In genomic region chr17:4640555-4640954, GRCm38 (mm10) we compare ENCODE assay signal across 10 mouse cellular contexts.
DNase-seq lines count a peak whose midpoint lies in the region; ATAC-seq lines count a peak whose summit lies in the region.
"Had no signal": no experiment of that assay in that cellular context is flagged by ENCODE, and none has a peak within 500 bp of the region (broad histone marks: within the 10 kb centered on the region; RNA-seq: fewer than 3 reads in every experiment).

No protein-coding gene starts in this region.

- no peak overlapping the region for H3K27ac ChIP-seq in lung, embryonic 16.5 days (ENCODE audit: low read length)
- no peak overlapping the region for H3K27ac ChIP-seq in hindbrain, embryonic 11.5 days (ENCODE audit: low read depth, low read length)

- peak; percentile 56 for DNase-seq in adrenal gland, adult 2 months
- DNase-seq in adrenal gland, postnatal 4 days (ENCODE audit: low spot score in 2 of 2): no peak
- DNase-seq in MN1 (ENCODE audit: low spot score): peak; percentile 27
- peak; percentile 68 for DNase-seq in gastrocnemius, postnatal 14 days
- no peak for DNase-seq in layer of hippocampus, postnatal 25 days (ENCODE audit: extremely low spot score in 1 of 2, low spot score in 1 of 2)
- no peak for DNase-seq in testis, postnatal 10 days (ENCODE audit: low spot score)
- no peak for DNase-seq in hindbrain, embryonic 11.5 days (ENCODE audit: low spot score)
- DNase-seq: forebrain, postnatal 0 days had no signal

- H3K9me3 ChIP-seq in lung, embryonic 16.5 days (ENCODE audit: control insufficient read depth, low read length): no peaks in the 10 kb centered on the region
- no peaks in the 10 kb centered on the region for H3K9me3 ChIP-seq in hindbrain, embryonic 11.5 days (ENCODE audit: control insufficient read depth, low read length)
- H3K9me3 ChIP-seq: G1E had no signal

- no peak overlapping the region for H3K9ac ChIP-seq in lung, embryonic 16.5 days (ENCODE audit: low read length)
- no peak overlapping the region for H3K9ac ChIP-seq in hindbrain, embryonic 11.5 days (ENCODE audit: low read depth, low read length)
- H3K9ac ChIP-seq: forebrain, postnatal 0 days had no signal

- peaks cover 2% of the 10 kb centered on the region; the same call in 1 of the 2 replicates for H3K4me1 ChIP-seq in lung, embryonic 16.5 days (replicated peaks; ENCODE audit: control insufficient read depth, insufficient read depth, low read length)
- no peaks in the 10 kb centered on the region for H3K4me1 ChIP-seq in hindbrain, embryonic 11.5 days (replicated peaks; ENCODE audit: control insufficient read depth, insufficient read depth, low read length)

- ATAC-seq in lung, embryonic 16.5 days (ENCODE audit: low read depth): peak; percentile 57
- ATAC-seq in hindbrain, embryonic 11.5 days (ENCODE audit: low FRiP score): no peak
- ATAC-seq: forebrain, postnatal 0 days had no signal

- no peak overlapping the region for H3K4me2 ChIP-seq in lung, embryonic 16.5 days (ENCODE audit: low read depth, low read length)
- no peak overlapping the region for H3K4me2 ChIP-seq in hindbrain, embryonic 11.5 days (replicated peaks; ENCODE audit: low read depth, low read length)

- no peak overlapping the region for H3K4me3 ChIP-seq in lung, embryonic 16.5 days (ENCODE audit: low read length)
- no peak overlapping the region for H3K4me3 ChIP-seq in hindbrain, embryonic 11.5 days (ENCODE audit: low read depth, low read length)

- intact Hi-C loops in gastrocnemius, postnatal 14 days (cut with DNase I; ENCODE audit: low total_unique reads): no loop called here

- no peaks in the 10 kb centered on the region for H3K36me3 ChIP-seq in lung, embryonic 16.5 days (ENCODE audit: control insufficient read depth, insufficient read depth, low read length)
- no peaks in the 10 kb centered on the region for H3K36me3 ChIP-seq in hindbrain, embryonic 11.5 days (ENCODE audit: control insufficient read depth, insufficient read depth, low read length)
- H3K36me3 ChIP-seq: G1E had no signal

- 59% methylated on average over 7 of the region's 7 CpGs for WGBS in lung, embryonic 16.5 days
- WGBS in hindbrain, embryonic 11.5 days: 93% methylated on average over 7 of the region's 7 CpGs

- no peaks in the 10 kb centered on the region for H3K27me3 ChIP-seq in lung, embryonic 16.5 days (ENCODE audit: control insufficient read depth, insufficient read depth, low read depth, low read length)
- H3K27me3 ChIP-seq in hindbrain, embryonic 11.5 days (ENCODE audit: control insufficient read depth, insufficient read depth, low read length): no peaks in the 10 kb centered on the region

Comparison
In these comparisons a context has a peak if more than half of its experiments do, and no peak if none do; other contexts are left out.
1. DNase-seq: peak in adrenal gland, adult 2 months (single experiment), MN1 (single experiment) and gastrocnemius, postnatal 14 days (single experiment); none in adrenal gland, postnatal 4 days (0 of 2), layer of hippocampus, postnatal 25 days (0 of 2), testis, postnatal 10 days (single experiment) and hindbrain, embryonic 11.5 days (single experiment).